Mouse (Mus musculus): ENCODE measurements at regions not wholly inside any gene's neighbourhood (a gene's known extent, or its start where the extent isn't known, plus 50 kb on each side); places are given as distances from the start of the nearest gene placed in this dataset.

DNA sequence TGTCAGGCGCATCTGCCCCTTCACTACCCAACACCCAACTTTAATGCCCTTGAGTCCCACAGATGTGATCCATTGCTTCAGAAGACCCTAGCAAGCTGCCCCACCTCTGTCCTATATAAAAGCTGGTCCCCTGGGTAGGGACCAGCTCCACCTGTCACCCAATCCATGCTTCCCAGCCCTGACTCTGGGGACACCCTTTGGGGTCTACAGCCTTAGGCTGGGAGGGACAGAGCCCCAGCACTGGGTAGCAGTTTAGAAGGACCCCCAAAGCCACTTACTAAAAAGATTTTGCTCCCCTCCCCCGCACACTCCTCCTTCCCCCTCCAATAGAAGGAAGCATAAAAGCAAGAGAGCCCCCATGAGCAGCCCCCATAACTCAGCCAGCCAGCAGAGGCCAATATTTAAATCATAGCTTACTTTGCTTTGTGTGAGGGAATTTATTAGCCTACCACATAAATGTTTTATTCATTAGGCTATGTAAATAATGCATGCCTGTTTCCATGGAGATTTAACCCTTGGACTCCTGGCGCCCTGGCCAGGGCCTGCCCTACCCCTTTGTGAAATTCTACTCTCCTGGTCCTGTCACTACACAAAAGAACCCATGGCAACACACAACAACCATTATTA lies 190.6 kb upstream of the Mvb12b start:
- no peaks in the 10 kb centered on the region for H3K27me3 ChIP-seq (ENCODE audit: control insufficient read depth, insufficient read depth, low read length)
- WGBS, result 82% methylated on average over 3 of the region's 3 CpGs
- no peak overlapping the region for H3K27ac ChIP-seq (ENCODE audit: insufficient read depth, low read length)
- no peaks in the 10 kb centered on the region for H3K4me1 ChIP-seq (ENCODE audit: control insufficient read depth, insufficient read depth, low read length)
- DNase-seq, result no peak
- H3K4me3 ChIP-seq (replicated peaks; ENCODE audit: insufficient read depth, low read depth, low read length), result no peak overlapping the region
- no peak for TF ChIP-seq POLR2A (IDR thresholded peaks at IDR 0.05; ENCODE audit: borderline replicate concordance, insufficient read depth, low read length)
- no peak for TF ChIP-seq CTCF (IDR thresholded peaks at IDR 0.05; ENCODE audit: borderline replicate concordance, insufficient read depth, low read depth, low read length)

DNA sequence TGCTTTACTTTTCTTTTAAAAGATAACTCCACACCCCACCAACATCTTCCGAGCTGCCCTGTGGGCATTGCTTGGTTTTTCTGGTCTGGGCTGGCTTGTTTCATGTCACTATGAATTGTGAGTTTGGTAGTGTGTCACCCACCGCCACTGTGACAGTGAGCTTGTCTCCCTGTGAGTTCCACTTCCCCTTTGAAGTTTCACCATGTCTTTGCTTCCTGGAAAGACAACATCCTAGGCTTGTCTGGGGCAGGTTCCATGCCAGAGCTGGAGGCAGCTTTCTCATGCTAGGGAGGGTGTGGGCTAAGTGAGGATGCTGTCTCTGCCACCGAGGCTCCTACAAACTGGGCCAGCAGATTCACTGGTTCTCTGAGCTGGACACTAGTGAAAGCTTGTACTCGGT lies 188.6 kb upstream of the Mvb12b start:
- TF ChIP-seq POLR2A (IDR thresholded peaks at IDR 0.05; ENCODE audit: borderline replicate concordance, insufficient read depth, low read length), result no peak
- TF ChIP-seq CTCF (IDR thresholded peaks at IDR 0.05; ENCODE audit: borderline replicate concordance, insufficient read depth, low read depth, low read length), result no peak
- Histone ChIP-seq H3K27ac (ENCODE audit: insufficient read depth, low read length) (no peak overlapping the region), H3K4me1 (ENCODE audit: control insufficient read depth, insufficient read depth, low read length) (no peaks in the 10 kb centered on the region), H3K4me3 (replicated peaks; ENCODE audit: insufficient read depth, low read depth, low read length) (no peak overlapping the region), H3K27me3 (ENCODE audit: control insufficient read depth, insufficient read depth, low read length) (no peaks in the 10 kb centered on the region)
- WGBS, result 59% methylated on average over 4 of the region's 4 CpGs
- DNase-seq, result no peak

DNA sequence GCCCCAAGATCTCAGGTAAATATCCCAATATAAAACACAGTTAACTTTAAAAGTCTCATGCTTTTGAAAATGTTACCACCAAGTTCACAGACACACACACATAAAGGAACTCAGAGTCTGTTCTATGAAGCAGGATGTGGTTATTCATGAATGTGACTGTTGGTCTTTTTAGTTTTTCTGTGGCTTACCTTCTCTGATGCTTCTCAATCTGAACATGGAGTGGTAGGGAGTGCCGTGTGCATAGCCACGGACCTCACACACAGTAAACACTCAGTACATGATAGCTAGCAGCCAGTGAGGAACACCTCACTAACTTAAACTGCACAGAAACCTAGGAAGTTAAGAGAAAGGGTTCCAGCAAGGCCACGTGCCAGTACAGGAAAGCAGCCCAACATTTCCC lies 186.3 kb upstream of the Mvb12b start:
- Histone ChIP-seq H3K27me3 (ENCODE audit: control insufficient read depth, insufficient read depth, low read length) (no peaks in the 10 kb centered on the region), H3K27ac (ENCODE audit: insufficient read depth, low read length) (no peak overlapping the region), H3K4me3 (replicated peaks; ENCODE audit: insufficient read depth, low read depth, low read length) (no peak overlapping the region), H3K4me1 (ENCODE audit: control insufficient read depth, insufficient read depth, low read length) (no peaks in the 10 kb centered on the region)
- no peak for DNase-seq
- no peak for TF ChIP-seq CTCF (IDR thresholded peaks at IDR 0.05; ENCODE audit: borderline replicate concordance, insufficient read depth, low read depth, low read length)
- no peak for TF ChIP-seq POLR2A (IDR thresholded peaks at IDR 0.05; ENCODE audit: borderline replicate concordance, insufficient read depth, low read length)
- WGBS, result 71% methylated on average over 3 of the region's 3 CpGs

DNA sequence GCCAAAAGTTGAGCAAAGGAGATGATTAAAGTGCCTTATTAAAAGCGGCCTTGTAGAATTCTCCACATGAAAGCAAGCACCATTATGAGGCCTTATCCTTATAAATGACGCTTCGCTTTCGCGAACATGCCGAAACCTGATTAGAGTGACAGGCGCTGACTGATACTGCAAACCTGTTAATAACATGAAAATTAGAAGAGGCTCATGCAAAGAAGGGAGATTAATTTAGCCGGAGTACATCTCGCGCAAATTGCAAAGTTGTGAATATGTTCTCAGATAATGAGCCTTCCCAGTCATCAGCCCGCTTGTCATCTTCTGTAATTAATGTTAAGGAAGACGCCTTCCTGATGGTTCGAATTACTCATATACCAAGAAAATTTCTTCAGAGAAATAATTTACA lies 177.8 kb upstream of the Mvb12b start:
- no peak overlapping the region for H3K27ac ChIP-seq (ENCODE audit: insufficient read depth, low read length)
- 94% methylated on average over 13 of the region's 13 CpGs for WGBS
- TF ChIP-seq CTCF (IDR thresholded peaks at IDR 0.05; ENCODE audit: borderline replicate concordance, insufficient read depth, low read depth, low read length) (no peak), POLR2A (IDR thresholded peaks at IDR 0.05; ENCODE audit: borderline replicate concordance, insufficient read depth, low read length) (no peak)
- no peaks in the 10 kb centered on the region for H3K27me3 ChIP-seq (ENCODE audit: control insufficient read depth, insufficient read depth, low read length)
- DNase-seq, result no peak
- no peak overlapping the region for H3K4me3 ChIP-seq (replicated peaks; ENCODE audit: insufficient read depth, low read depth, low read length)
- no peaks in the 10 kb centered on the region; the same call in 1 of the 2 replicates for H3K4me1 ChIP-seq (ENCODE audit: control insufficient read depth, insufficient read depth, low read length)

DNA sequence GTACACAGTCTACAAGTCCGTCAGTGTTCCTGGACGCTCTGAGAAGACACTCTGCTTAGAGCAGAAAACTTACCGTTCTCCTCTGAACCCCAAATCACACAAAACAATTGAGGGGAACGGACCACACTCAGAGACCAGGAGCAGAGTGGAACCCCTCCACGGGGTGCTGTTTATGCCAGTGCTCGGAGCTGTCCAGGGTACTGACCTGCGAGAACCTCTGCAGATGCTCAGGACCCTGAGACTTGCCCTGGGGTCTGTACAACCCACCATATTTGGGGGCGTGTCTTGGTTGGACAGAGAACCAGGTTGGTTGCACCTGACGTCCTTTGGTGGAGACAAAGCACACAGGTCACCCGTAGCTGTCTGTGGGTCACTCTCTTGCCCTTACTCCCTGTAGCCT lies 177.3 kb upstream of the Mvb12b start:
- no peak for TF ChIP-seq CTCF (IDR thresholded peaks at IDR 0.05; ENCODE audit: borderline replicate concordance, insufficient read depth, low read depth, low read length)
- no peak for TF ChIP-seq POLR2A (IDR thresholded peaks at IDR 0.05; ENCODE audit: borderline replicate concordance, insufficient read depth, low read length)
- WGBS, result 56% methylated on average over 10 of the region's 10 CpGs
- Histone ChIP-seq H3K4me3 (replicated peaks; ENCODE audit: insufficient read depth, low read depth, low read length) (no peak overlapping the region), H3K4me1 (ENCODE audit: control insufficient read depth, insufficient read depth, low read length) (no peaks in the 10 kb centered on the region; the same call in 1 of the 2 replicates), H3K27ac (ENCODE audit: insufficient read depth, low read length) (no peak overlapping the region), H3K27me3 (ENCODE audit: control insufficient read depth, insufficient read depth, low read length) (no peaks in the 10 kb centered on the region)
- no peak for DNase-seq

DNA sequence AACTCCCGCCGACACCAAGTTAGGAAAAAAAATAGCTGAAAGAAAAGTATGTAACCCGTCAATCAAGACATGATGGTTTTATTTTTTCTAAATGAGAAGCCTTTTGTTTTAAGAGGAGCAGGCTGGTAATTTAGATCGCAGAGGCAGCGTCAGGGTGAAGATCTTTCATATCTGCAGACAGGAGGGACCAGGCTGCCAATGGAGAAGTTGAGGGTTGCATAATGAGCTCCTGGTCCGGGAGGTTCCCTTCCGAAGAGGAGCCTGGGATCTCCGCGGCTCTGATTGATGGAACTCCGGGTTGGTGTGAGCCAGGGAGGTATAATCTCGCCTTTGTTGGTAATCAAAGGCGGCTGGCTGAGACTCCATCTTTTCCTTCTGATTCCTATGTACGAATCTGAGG lies 168.8 kb upstream of the Mvb12b start:
- Histone ChIP-seq H3K4me1 (ENCODE audit: control insufficient read depth, insufficient read depth, low read length) (no peaks in the 10 kb centered on the region; the same call in 1 of the 2 replicates), H3K27ac (ENCODE audit: insufficient read depth, low read length) (no peak overlapping the region), H3K4me3 (replicated peaks; ENCODE audit: insufficient read depth, low read depth, low read length) (no peak overlapping the region), H3K27me3 (ENCODE audit: control insufficient read depth, insufficient read depth, low read length) (no peaks in the 10 kb centered on the region)
- DNase-seq, result no peak
- WGBS, result 26% methylated on average over 13 of the region's 13 CpGs
- TF ChIP-seq POLR2A (IDR thresholded peaks at IDR 0.05; ENCODE audit: borderline replicate concordance, insufficient read depth, low read length) (no peak), CTCF (IDR thresholded peaks at IDR 0.05; ENCODE audit: borderline replicate concordance, insufficient read depth, low read depth, low read length) (no peak)

DNA sequence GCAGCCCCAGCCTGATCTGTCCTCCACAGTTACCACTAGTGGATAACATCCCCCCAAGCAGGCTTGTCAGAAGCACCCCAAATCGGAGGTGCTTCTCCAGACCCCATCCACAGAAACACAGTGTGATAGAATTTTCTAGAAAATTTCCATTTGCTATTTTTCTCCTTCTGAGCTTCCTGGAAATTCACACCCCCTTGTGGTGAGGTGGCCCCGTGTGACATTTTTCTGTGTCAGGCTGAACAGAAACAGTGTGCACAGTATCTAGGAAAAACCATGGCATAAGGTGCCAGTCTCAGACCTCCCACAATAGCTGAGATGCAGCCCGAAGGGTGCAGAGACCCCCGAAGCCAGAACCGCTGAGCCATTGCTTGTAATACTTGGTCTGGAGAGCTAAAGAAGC lies 155.3 kb upstream of the Mvb12b start:
- no peak overlapping the region for H3K27ac ChIP-seq (ENCODE audit: insufficient read depth, low read length)
- TF ChIP-seq POLR2A (IDR thresholded peaks at IDR 0.05; ENCODE audit: borderline replicate concordance, insufficient read depth, low read length) (no peak), CTCF (IDR thresholded peaks at IDR 0.05; ENCODE audit: borderline replicate concordance, insufficient read depth, low read depth, low read length) (no peak)
- DNase-seq, result no peak
- no peaks in the 10 kb centered on the region for H3K27me3 ChIP-seq (ENCODE audit: control insufficient read depth, insufficient read depth, low read length)
- no peaks in the 10 kb centered on the region for H3K4me1 ChIP-seq (ENCODE audit: control insufficient read depth, insufficient read depth, low read length)
- 77% methylated on average over 5 of the region's 5 CpGs for WGBS
- H3K4me3 ChIP-seq (replicated peaks; ENCODE audit: insufficient read depth, low read depth, low read length), result no peak overlapping the region

DNA sequence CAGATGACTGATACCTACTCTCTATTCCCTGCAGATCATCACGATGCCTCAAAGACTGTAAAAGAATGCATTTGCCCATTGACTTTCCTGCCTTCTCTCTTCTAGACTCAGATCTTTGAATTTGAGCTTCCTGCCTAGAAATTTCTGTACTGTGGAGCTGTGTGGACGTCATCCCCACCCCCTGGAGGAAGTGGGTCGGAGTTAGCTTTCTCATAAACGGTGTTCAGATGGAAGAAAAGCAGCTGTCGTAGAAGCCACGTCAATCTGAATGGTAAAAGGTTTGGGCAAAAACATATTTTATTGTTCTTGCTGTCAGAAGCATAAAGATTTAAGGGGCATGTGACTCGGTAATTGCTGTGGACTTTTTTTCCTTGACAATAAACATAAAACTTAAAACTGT lies 154.6 kb upstream of the Mvb12b start:
- Histone ChIP-seq H3K4me3 (replicated peaks; ENCODE audit: insufficient read depth, low read depth, low read length) (no peak overlapping the region), H3K27me3 (ENCODE audit: control insufficient read depth, insufficient read depth, low read length) (no peaks in the 10 kb centered on the region), H3K27ac (ENCODE audit: insufficient read depth, low read length) (no peak overlapping the region), H3K4me1 (ENCODE audit: control insufficient read depth, insufficient read depth, low read length) (no peaks in the 10 kb centered on the region)
- WGBS, result 60% methylated on average over 7 of the region's 7 CpGs
- no peak for DNase-seq
- TF ChIP-seq POLR2A (IDR thresholded peaks at IDR 0.05; ENCODE audit: borderline replicate concordance, insufficient read depth, low read length) (no peak), CTCF (IDR thresholded peaks at IDR 0.05; ENCODE audit: borderline replicate concordance, insufficient read depth, low read depth, low read length) (no peak)
